Mouse (Mus musculus) brain, embryonic 14.5 days (tissue): ENCODE data around the gene Pycr2. TPM values are rescaled to one million over a fixed set of nuclear protein-coding genes. Genes with fewer than 3 reads are reported as not detected.

Experiments
- DNase-seq: peaks from one replicate; pipeline ENCODE4 v3.0.0-alpha.2; 2011; ENCODE audit warnings: low read depth
- CTCF ChIP-seq: fragments of 200-500 bp; IDR thresholded peaks from 2 replicates; pipeline ENCODE4 v1.5.1; 2012; ENCODE audit warnings: inconsistent platforms, mild to moderate bottlenecking, moderate library complexity, borderline replicate concordance; ENCODE audit not compliant: insufficient read depth, insufficient read length; ENCODE audit errors: extremely low read depth
- POLR2A ChIP-seq: fragments of 200-500 bp; IDR thresholded peaks from 2 replicates; pipeline ENCODE4 v1.6.1; 2012; ENCODE audit warnings: mild to moderate bottlenecking, inconsistent platforms, borderline replicate concordance; ENCODE audit not compliant: poor library complexity, insufficient read depth, insufficient read length, severe bottlenecking; ENCODE audit errors: extremely low read depth
- polyA plus RNA-seq: library from polyadenylated mRNA; depleted of rRNA; stranded (reverse); fragments of >200 nt; gene quantifications from 2 replicates; pipeline ENCODE4 v1.2.3, GENCODE M21; 2012

The Pycr2 gene
- polyA plus RNA-seq, 1 experiment: 45.7 TPM

- no peak for DNase-seq
- no peak for TF ChIP-seq CTCF
- no peak for TF ChIP-seq POLR2A
Measured at GRCm38 (mm10) chr1:180883731-180884130, 20.4 kb upstream of the Pycr2 start.

GRCm38 (mm10) chr1:180884484-180884883 is 19.6 kb upstream of the Pycr2 start:
- no peak for TF ChIP-seq POLR2A
- no peak for TF ChIP-seq CTCF

GRCm38 (mm10) chr1:180888556-180889042 is 15.5 kb upstream of the Pycr2 start:
- no peak for TF ChIP-seq POLR2A
- no peak for TF ChIP-seq CTCF
- peak; percentile 74 for DNase-seq

More at GRCm38 (mm10) chr1:180884484-180884883, 19.6 kb upstream of the Pycr2 start:
- no peak for DNase-seq

- no peak for DNase-seq
- TF ChIP-seq POLR2A (no peak), CTCF (no peak)
Measured at GRCm38 (mm10) chr1:180889172-180889571, 14.9 kb upstream of the Pycr2 start.

GRCm38 (mm10) chr1:180889841-180890240 is 14.3 kb upstream of the Pycr2 start:
- TF ChIP-seq POLR2A (no peak), CTCF (peak; percentile 20; the same call in 1 of the 2 replicates)
- no peak for DNase-seq

- no peak for TF ChIP-seq POLR2A
- no peak for TF ChIP-seq CTCF
Measured at GRCm38 (mm10) chr1:180892808-180893207, 11.3 kb upstream of the Pycr2 start, which contains the start of gene Lefty2. TSS of gene Lefty2 (plus strand) at chr1:180893108.

GRCm38 (mm10) chr1:180894088-180894987 is 9.8 kb upstream of the Pycr2 start:
- peak; percentile 11 for DNase-seq

More at GRCm38 (mm10) chr1:180892808-180893207, 11.3 kb upstream of the Pycr2 start, which contains the start of gene Lefty2:
- no peak for DNase-seq

- TF ChIP-seq POLR2A (no peak), CTCF (peak; percentile 62; the same call in 1 of the 2 replicates)
- DNase-seq: peak; percentile 83
Measured at GRCm38 (mm10) chr1:180901107-180901506, 3.0 kb upstream of the Pycr2 start.

- no peak for DNase-seq
- TF ChIP-seq CTCF (no peak), POLR2A (no peak)
Measured at GRCm38 (mm10) chr1:180902915-180903314, 1.2 kb upstream of the Pycr2 start.

GRCm38 (mm10) chr1:180903666-180904038 is 441 bp upstream of the Pycr2 start:
- TF ChIP-seq CTCF: no peak
- no peak for TF ChIP-seq POLR2A
- DNase-seq: no peak

- no peak for DNase-seq
- TF ChIP-seq CTCF (no peak), POLR2A (no peak)
Measured at GRCm38 (mm10) chr1:180904815-180905080, 655 bp downstream of the Pycr2 start.

GRCm38 (mm10) chr1:180905307-180905706 is 1.2 kb downstream of the Pycr2 start:
- no peak for DNase-seq

GRCm38 (mm10) chr1:180905876-180906275 is 1.8 kb downstream of the Pycr2 start:
- no peak for DNase-seq
- TF ChIP-seq CTCF (no peak), POLR2A (no peak)

More at GRCm38 (mm10) chr1:180905307-180905706, 1.2 kb downstream of the Pycr2 start:
- TF ChIP-seq CTCF (no peak), POLR2A (no peak)
